Mouse (Mus musculus) neutrophil, adult 83 days (primary cell): ENCODE results near the gene Stra8. TPM values are rescaled to one million over a fixed set of nuclear protein-coding genes. Genes with fewer than 3 reads are reported as not detected.

Source experiments
- total RNA-seq, 2 experiments: library from RNA; stranded (reverse); gene quantifications; one replicate each; pipeline ENCODE4 v1.2.4; 2023

The Stra8 gene
- total RNA-seq, result not detected

DNA sequence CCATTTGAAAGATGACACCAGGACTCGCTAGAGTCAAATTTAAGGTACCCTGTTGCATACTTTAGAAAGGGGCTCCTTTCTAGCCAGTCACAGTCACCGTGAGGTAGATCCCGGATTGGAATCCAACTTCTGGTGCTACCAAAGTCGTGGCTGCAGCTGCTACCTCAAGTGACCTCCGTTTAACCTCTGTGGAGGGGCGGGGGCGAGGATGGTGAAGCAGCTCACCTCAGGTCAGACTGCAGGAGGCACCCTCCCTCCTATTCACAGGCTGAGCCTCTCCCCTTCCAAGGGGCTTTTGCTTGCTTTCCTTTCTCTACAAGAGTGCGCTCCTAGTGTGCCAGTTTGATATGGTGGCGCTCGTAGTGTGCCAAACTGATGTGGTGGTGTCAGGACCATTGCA is at the start of gene Stra8:
Gene Stra8 (plus strand): TSS at position 208 of the 400 bp plus-strand sequence.

DNA sequence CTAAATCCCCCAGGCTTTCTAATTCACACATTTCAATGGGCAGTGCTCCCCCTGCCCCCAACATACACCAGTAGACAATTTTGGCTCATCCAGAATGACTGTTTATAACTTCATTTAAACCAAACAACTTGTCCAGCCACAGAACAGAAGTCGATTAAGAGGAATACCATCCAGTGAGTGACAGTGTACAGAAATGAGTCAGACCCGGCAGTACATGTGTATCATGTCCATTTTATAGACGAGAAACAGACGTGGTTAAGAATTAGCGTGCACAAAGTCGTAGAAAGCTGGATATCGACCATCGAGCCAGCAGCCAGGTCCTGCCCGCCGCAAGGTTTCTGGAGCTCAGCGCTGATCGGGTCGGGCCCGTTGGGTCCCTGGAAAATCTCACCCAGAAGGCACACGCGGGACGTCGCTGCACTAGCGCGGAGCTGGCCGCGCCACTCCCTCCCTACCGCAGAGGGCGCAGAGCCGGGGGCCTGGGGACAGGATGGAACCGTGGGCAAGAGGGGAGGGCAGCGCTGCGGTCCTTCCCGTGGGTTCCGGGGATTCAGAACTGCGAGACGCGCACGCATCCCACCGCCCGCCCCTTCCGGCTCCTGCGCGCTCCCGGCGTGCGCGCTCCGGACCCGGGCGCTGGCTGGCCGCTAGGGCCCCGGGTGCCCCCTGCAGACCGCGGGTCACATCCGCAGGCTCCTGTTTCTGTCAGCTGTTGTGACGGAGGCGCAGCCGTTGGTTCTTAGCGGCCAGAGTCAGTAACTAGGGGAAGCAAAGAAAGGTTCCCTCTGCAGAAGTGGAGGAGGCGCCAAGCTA is 42.2 kb upstream of the Stra8 start, which contains the start of gene Cyren:
Gene Cyren (minus strand): TSS at position 552 of the 813 bp plus-strand sequence.

DNA sequence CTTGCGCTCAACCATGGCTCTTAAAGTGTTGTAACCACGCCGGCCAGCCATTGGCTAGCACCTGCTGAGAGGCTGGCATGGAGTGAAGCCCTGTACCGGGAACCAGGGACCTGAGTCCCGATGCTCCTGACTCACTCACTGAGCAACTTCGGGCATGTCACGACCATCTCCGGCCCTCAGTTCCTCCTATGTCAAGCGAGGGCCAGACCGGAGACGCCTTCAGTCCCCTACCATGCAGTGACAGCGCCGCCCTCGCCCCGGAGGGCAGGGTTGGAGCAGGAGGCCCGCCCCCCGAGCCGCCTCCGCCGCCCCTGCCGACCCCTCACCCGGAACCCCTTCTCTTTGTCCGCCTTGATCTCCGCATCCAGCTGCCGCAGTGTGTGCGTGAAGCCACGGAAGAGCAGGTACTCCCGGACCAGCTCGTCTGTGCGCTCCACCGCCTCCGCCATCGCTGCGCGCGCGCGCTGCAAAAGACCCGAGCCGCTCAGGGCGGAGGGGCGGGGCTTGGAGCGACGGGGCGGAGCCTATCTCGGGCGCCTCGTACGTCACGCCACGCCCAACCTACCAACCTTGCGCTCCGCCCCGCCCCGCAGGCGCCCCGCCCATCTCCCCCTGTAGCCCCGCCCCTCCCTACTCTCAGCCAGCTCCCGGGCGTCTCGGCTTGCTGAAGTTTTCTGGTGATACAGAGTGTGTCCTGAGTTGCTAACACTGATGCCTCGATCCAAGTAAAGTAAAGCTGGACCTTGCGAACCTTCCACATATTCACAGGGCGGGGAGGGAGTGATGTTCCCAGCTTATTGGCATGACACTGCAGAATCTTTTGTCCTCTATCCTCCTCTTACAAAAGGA is 9.4 kb upstream of the Stra8 start, which contains the start of gene Wdr91:
Gene Wdr91 (minus strand): TSS at position 506 of the 849 bp plus-strand sequence.

DNA sequence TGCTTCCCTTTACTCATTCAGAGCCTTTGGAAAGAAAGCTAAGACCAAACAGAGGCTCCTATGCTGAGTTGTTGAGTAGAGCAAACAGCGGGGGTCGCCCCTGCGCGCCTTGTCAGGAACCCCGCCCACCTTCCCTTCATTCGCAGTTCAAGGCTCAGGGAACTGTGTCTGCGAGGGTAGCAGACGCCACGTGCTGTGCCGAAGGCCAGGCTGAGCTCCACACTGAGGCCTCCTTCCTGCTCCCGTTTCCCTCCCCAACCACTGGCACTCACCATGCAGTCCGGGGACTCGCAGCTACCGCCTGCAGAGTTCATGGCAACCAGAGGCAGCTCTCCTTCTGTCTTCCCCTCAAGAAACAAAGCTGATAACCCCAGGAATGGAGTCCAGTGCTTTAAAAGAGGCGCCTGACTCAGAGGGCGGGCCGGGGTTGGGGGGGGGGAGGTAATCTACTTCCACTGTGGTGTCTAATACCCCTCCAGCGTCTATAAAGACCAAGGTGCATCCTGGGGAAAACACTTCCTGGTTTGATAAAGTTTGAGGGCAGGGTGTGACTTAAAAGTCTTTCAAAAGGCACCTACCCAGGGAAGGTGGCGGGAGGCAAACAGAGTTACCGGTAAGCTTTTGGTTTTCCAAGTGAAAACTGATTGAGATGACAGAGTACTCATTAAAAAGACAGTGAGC is 68.3 kb downstream of the Stra8 start, which contains the start of gene Slc23a4:
Gene Slc23a4 (minus strand): TSS at position 324 of the 681 bp plus-strand sequence.

Other genes with a start within 250 kb of the Stra8 start
- gene Agbl3, start 139.7 kb upstream of the Stra8 start, total RNA-seq, result 1 to 10 TPM in 1 of 2 experiments, under 1 TPM in 1; 0.60 to 2.1 TPM
- 1 to 10 TPM; 6.3 to 8.5 TPM for gene Tmem140, start 57.0 kb upstream of the Stra8 start, total RNA-seq
- 10 to 100 TPM; 10.4 to 12.1 TPM for gene Cyren, start 42.1 kb upstream of the Stra8 start, total RNA-seq
- 10 to 100 TPM; 17.3 to 24.9 TPM for gene Wdr91, start 9.3 kb upstream of the Stra8 start, total RNA-seq
- gene Slc23a4, start 68.2 kb downstream of the Stra8 start, total RNA-seq, result under 1 TPM in 1 of 2 experiments, not detected in 1; 0.33 TPM
- gene Cnot4, start 213.6 kb downstream of the Stra8 start, total RNA-seq, result 10 to 100 TPM; 22.7 to 26.2 TPM